Mouse (Mus musculus): Measurements from ENCODE around the gene Rsc1a1. TPM values are rescaled to one million over a fixed set of nuclear protein-coding genes. Genes with fewer than 3 reads are reported as not detected.

Gene Rsc1a1
- polyA plus RNA-seq, 1 experiment from 2014 or later = not detected

DNA sequence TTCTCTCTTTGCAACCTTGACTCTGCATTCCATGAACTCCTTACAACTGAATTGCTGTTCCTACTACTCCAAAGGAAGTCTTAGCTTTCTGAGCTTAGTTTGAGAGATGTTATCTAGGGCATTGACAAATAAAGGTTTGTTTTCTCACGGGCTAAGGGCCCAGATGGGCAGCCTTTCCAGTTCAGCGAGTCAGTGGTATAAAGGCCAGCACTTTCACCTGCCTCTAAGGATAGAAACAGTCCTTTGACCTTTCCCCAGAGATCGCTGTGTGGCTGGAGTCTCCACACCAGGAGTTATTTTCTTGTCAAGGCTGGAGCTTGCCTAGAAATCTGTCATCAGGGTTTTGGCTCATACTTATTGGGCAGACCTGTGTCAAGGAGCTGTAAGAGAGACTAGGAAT, 40.3 kb upstream of the Rsc1a1 start:
- H3K9ac ChIP-seq (ENCODE audit: low read depth, low read length) = no peak overlapping the region
- no peak overlapping the region; the same call in 1 of the 2 replicates for H3K27ac ChIP-seq
- H3K4me2 ChIP-seq (ENCODE audit: low read length) = no peak overlapping the region
- WGBS = 47% methylated on average over 3 of the region's 3 CpGs
- H3K4me1 ChIP-seq (replicated peaks; ENCODE audit: insufficient read depth, low read length) = peaks cover 20% of the 10 kb centered on the region; the same call in 1 of the 2 replicates
- H3K27me3 ChIP-seq (ENCODE audit: insufficient read depth, low read length) = no peaks in the 10 kb centered on the region
- no peak for DNase-seq (ENCODE audit: low spot score)
- no peak overlapping the region for H3K4me3 ChIP-seq (replicated peaks; ENCODE audit: low read depth, low read length)
- no peak for ATAC-seq (replicated peaks; ENCODE audit: low FRiP score, low read depth)
- H3K36me3 ChIP-seq (ENCODE audit: insufficient read depth, low read length) = no peaks in the 10 kb centered on the region
- no peak for TF ChIP-seq CTCF (IDR thresholded peaks at IDR 0.05; ENCODE audit: low read depth)
- H3K9me3 ChIP-seq (replicated peaks; ENCODE audit: low read length) = no peaks in the 10 kb centered on the region

GRCm38 (mm10) chr4:141725277-141725676, 39.9 kb upstream of the Rsc1a1 start:
- 74% methylated on average over 5 of the region's 5 CpGs for WGBS
- no peaks in the 10 kb centered on the region for H3K36me3 ChIP-seq (ENCODE audit: insufficient read depth, low read length)
- H3K4me3 ChIP-seq (replicated peaks; ENCODE audit: low read depth, low read length) = no peak overlapping the region
- peaks cover 23% of the 10 kb centered on the region; the same call in 1 of the 2 replicates for H3K4me1 ChIP-seq (replicated peaks; ENCODE audit: insufficient read depth, low read length)
- H3K9ac ChIP-seq (ENCODE audit: low read depth, low read length) = no peak overlapping the region
- H3K9me3 ChIP-seq (replicated peaks; ENCODE audit: low read length) = no peaks in the 10 kb centered on the region
- H3K27ac ChIP-seq = no peak overlapping the region; the same call in 1 of the 2 replicates
- H3K4me2 ChIP-seq (ENCODE audit: low read length) = no peak overlapping the region
- ATAC-seq (replicated peaks; ENCODE audit: low FRiP score, low read depth) (no peak), DNase-seq (ENCODE audit: low spot score) (no peak)
- H3K27me3 ChIP-seq (ENCODE audit: insufficient read depth, low read length) = no peaks in the 10 kb centered on the region
- no peak for TF ChIP-seq CTCF (IDR thresholded peaks at IDR 0.05; ENCODE audit: low read depth)

DNA sequence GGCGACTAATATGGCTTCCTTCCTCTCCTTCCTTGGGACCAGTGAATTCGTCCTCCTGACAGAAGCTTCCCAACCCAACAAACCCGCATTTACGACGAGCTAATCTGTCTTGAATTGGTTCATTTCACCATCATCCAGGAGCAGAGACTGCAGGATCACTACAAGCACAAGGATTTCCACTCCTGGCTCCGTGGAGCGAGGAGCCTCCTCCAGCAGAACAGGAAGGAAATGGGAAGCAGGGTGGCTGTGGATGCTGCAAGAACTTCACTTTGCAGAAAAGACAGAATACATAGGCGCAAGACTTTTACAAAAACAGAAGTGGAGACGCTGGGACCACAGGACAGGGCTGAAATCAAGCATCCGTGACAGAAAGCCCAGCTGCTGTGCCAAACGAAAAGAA, 39.2 kb upstream of the Rsc1a1 start:
- H3K4me1 ChIP-seq (replicated peaks; ENCODE audit: insufficient read depth, low read length) = peaks cover 23% of the 10 kb centered on the region; the same call in 1 of the 2 replicates
- H3K4me2 ChIP-seq (ENCODE audit: low read length) = no peak overlapping the region
- TF ChIP-seq CTCF (IDR thresholded peaks at IDR 0.05; ENCODE audit: low read depth) = no peak
- H3K36me3 ChIP-seq (ENCODE audit: insufficient read depth, low read length) = no peaks in the 10 kb centered on the region
- ATAC-seq (replicated peaks; ENCODE audit: low FRiP score, low read depth) (no peak), DNase-seq (ENCODE audit: low spot score) (peak; percentile 18)
- H3K9ac ChIP-seq (ENCODE audit: low read depth, low read length) = no peak overlapping the region
- 34% methylated on average over 11 of the region's 11 CpGs for WGBS
- H3K27me3 ChIP-seq (ENCODE audit: insufficient read depth, low read length) = no peaks in the 10 kb centered on the region
- H3K4me3 ChIP-seq (replicated peaks; ENCODE audit: low read depth, low read length) = no peak overlapping the region
- no peak overlapping the region for H3K27ac ChIP-seq
- no peaks in the 10 kb centered on the region for H3K9me3 ChIP-seq (replicated peaks; ENCODE audit: low read length)

GRCm38 (mm10) chr4:141723673-141724068, 38.3 kb upstream of the Rsc1a1 start:
- Histone ChIP-seq H3K27ac (peak overlapping the region; percentile 97), H3K4me3 (replicated peaks; ENCODE audit: low read depth, low read length) (peak overlapping the region; percentile 79), H3K36me3 (ENCODE audit: insufficient read depth, low read length) (no peaks in the 10 kb centered on the region), H3K9ac (ENCODE audit: low read depth, low read length) (peak overlapping the region; percentile 86), H3K4me1 (replicated peaks; ENCODE audit: insufficient read depth, low read length) (peaks cover 23% of the 10 kb centered on the region; the same call in 1 of the 2 replicates), H3K9me3 (replicated peaks; ENCODE audit: low read length) (no peaks in the 10 kb centered on the region), H3K27me3 (ENCODE audit: insufficient read depth, low read length) (no peaks in the 10 kb centered on the region), H3K4me2 (ENCODE audit: low read length) (peak overlapping the region; percentile 96)
- ATAC-seq (replicated peaks; ENCODE audit: low FRiP score, low read depth) = no peak
- no peak for TF ChIP-seq CTCF (IDR thresholded peaks at IDR 0.05; ENCODE audit: low read depth)
- 7% methylated on average over 13 of the region's 13 CpGs for WGBS
- peak; percentile 26 for DNase-seq (ENCODE audit: low spot score)

DNA sequence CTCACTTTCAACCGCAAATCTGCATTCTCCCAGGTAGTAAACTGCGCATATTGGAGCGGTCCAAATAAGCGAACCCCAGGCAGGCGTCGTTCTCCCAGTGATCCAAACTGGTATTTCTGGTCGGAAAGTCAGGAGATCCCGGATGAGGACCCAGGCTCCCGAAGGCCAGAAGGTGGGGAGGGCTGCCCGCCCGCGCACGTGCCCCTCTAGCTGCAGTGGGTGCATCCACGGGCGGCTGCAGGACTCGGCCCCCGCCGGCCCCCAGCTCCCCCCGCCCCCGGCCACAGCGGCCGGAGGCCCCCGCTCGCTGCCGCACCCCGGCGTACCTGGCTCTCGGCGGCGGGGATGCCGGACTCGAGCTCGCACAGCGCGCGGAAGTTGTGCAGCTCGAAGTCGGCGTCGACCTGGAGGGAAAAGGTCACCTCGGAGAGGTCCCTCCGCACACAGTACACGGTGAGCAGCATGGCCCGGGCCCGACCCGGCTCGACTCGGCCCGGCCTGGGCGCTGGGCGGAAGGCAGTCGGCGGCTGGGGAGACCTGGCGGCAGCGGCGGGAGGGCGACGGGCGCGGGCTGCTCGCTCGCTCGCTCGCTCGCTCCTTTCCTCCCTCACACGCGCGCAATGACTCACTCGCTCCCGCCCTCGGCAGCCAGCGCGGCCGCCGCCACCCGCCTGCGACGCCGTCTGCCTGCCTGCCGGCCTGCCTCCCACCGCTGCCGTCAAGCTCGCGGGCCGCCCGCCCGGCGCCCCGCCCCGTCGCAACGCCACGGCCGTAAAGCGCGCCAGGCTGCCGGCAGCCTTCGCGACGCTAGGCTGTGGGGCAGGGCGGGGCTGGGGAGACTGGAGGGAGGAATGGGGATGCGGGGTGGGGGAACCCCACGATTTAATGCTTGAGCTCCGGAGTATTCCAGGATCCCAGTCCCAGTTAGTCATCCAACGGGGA, 37.6 kb upstream of the Rsc1a1 start, which contains the start of gene Ddi2:
Gene Ddi2 (minus strand): TSS at position 689 of the 942 bp plus-strand sequence.
- TF ChIP-seq CTCF (IDR thresholded peaks at IDR 0.05; ENCODE audit: low read depth) = no peak
- Histone ChIP-seq H3K27me3 (ENCODE audit: insufficient read depth, low read length) (no peaks in the 10 kb centered on the region), H3K9me3 (replicated peaks; ENCODE audit: low read length) (no peaks in the 10 kb centered on the region), H3K4me3 (replicated peaks; ENCODE audit: low read depth, low read length) (peak within 1 kb of the TSS; percentile 79), H3K4me1 (replicated peaks; ENCODE audit: insufficient read depth, low read length) (peaks cover 23% of the 10 kb centered on the region; the same call in 1 of the 2 replicates), H3K4me2 (ENCODE audit: low read length) (peak within 1 kb of the TSS; percentile 96), H3K36me3 (ENCODE audit: insufficient read depth, low read length) (no peaks in the 10 kb centered on the region), H3K27ac (peak within 1 kb of the TSS; percentile 97), H3K9ac (ENCODE audit: low read depth, low read length) (peak within 1 kb of the TSS; percentile 86)
- ATAC-seq (replicated peaks; ENCODE audit: low FRiP score, low read depth) (peak; percentile 91), DNase-seq (ENCODE audit: low spot score) (peak; percentile 94)
- WGBS = under 1% methylated on average over 99 of the region's 105 CpGs

DNA sequence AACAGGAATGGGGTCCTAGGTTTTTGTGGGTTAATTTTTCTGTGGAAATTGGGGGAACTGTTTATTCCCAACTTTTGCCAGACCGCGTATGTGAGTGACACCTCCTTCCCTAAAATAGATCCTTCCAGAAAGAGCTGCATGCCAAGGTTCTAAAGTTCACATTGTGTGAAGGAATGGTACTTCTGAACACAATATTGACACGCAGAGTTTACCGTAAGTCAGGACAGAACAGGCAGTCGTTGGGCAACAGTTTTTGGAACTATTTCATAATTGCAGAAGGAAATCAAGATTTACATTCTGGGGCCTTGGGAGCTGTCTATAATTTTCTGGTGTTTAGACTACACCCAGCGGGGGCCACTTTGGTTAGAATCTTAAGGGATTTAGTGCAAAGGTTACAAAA, 36.6 kb upstream of the Rsc1a1 start:
- TF ChIP-seq CTCF (IDR thresholded peaks at IDR 0.05; ENCODE audit: low read depth) = no peak
- Histone ChIP-seq H3K9ac (ENCODE audit: low read depth, low read length) (peak overlapping the region; percentile 86; the same call in 1 of the 2 replicates), H3K4me3 (replicated peaks; ENCODE audit: low read depth, low read length) (peak overlapping the region; percentile 79), H3K9me3 (replicated peaks; ENCODE audit: low read length) (no peaks in the 10 kb centered on the region), H3K4me1 (replicated peaks; ENCODE audit: insufficient read depth, low read length) (peaks cover 23% of the 10 kb centered on the region; the same call in 1 of the 2 replicates), H3K36me3 (ENCODE audit: insufficient read depth, low read length) (no peaks in the 10 kb centered on the region), H3K27ac (no peak overlapping the region), H3K4me2 (ENCODE audit: low read length) (peak overlapping the region; percentile 96), H3K27me3 (ENCODE audit: insufficient read depth, low read length) (no peaks in the 10 kb centered on the region)
- WGBS = 44% methylated on average over 6 of the region's 6 CpGs
- DNase-seq (ENCODE audit: low spot score) (no peak), ATAC-seq (replicated peaks; ENCODE audit: low FRiP score, low read depth) (no peak)

Measured in kidney, postnatal 0 days (tissue).